Mouse (Mus musculus): ENCODE measurements around the gene Hopx.

DNA sequence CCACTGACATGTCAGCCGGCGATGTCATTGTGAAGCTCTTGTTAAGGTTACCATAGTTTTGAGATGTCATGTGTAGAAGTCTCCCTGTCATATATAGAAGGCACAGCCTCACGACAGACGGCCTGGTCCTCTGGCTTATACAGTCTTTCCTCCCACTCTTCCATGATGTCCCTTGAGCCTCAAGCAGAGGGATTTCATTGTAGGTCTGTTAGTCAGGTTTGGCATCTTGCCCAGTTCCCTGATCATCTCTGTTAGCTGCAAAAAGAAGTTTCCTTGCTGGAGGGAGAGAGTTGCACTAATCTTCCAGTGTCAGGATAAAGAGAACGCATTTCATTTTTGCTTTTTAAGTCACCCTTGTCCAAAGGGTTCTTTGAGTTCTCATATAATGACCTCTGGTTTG, 62.3 kb downstream of the Hopx start:
- no peak for TF ChIP-seq GATA1 (IDR thresholded peaks at IDR 0.05; ENCODE audit: low read length)
- TF ChIP-seq TAL1 (IDR thresholded peaks at IDR 0.05; ENCODE audit: low read length), result no peak
